Comparison of ENCODE assay signal across 13 mouse cellular contexts in the genomic region with DNA sequence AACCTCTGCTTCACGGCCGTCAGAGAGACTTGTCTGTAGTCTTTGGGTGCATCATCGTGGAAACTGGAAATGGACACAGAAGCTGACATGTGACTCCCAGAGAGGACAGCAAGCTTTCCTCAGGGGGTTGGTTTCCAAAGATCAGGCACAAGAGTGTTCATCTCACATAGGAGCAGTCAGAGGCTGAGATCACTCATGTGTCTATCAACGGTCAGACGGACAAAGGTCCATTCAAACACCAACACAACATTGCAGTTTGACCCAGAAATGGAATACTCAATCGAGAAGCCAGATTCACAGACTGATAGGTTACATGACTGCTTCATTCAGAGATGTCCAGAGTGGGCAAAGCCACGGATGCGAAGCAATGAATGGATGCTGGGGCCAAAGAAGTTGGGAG.
"Had no signal": no experiment of that assay in that cellular context is flagged by ENCODE, and none has a peak within 500 bp of the region (broad histone marks: within the 10 kb centered on the region; RNA-seq: fewer than 3 reads in every experiment).

No protein-coding gene starts in this region.

- H3K27me3 ChIP-seq: limb, embryonic 12.5 days; midbrain, embryonic 12.5 days; neural tube, embryonic 13.5 days; stomach, embryonic 15.5 days had no signal

- H3K4me2 ChIP-seq: limb, embryonic 12.5 days; midbrain, embryonic 12.5 days; neural tube, embryonic 13.5 days; stomach, embryonic 15.5 days had no signal

- H3K4me1 ChIP-seq: limb, embryonic 12.5 days; midbrain, embryonic 12.5 days; neural tube, embryonic 13.5 days; stomach, embryonic 15.5 days had no signal

- H3K9me3 ChIP-seq: limb, embryonic 12.5 days; midbrain, embryonic 12.5 days; neural tube, embryonic 13.5 days; stomach, embryonic 15.5 days had no signal

- H3K4me3 ChIP-seq: limb, embryonic 12.5 days; midbrain, embryonic 12.5 days; neural tube, embryonic 13.5 days; stomach, embryonic 15.5 days had no signal

- H3K27ac ChIP-seq: kidney, postnatal 0 days; limb, embryonic 12.5 days; midbrain, embryonic 12.5 days; neural tube, embryonic 13.5 days; stomach, embryonic 15.5 days had no signal

- H3K9ac ChIP-seq: limb, embryonic 12.5 days; midbrain, embryonic 12.5 days; neural tube, embryonic 13.5 days; stomach, embryonic 15.5 days had no signal

- DNase-seq: kidney, adult 8-10 months; kidney, postnatal 36 days; layer of hippocampus, adult 9-11 months; layer of hippocampus, postnatal 36 days; lung, adult 18-20 months; right cerebral cortex, postnatal 14 days; thymus, postnatal 4 days had no signal

- ATAC-seq: midbrain, embryonic 16.5 days had no signal
